Mouse (Mus musculus): ENCODE data around the gene Creb3l4. TPM values are rescaled to one million over a fixed set of nuclear protein-coding genes. Genes with fewer than 3 reads are reported as not detected.
A peak's percentile ranks its signal among the peaks of the same experiment; 100 is the strongest.

The Creb3l4 gene
- polyA plus RNA-seq, 1 experiment from 2014 or later, result 3.3 TPM

DNA sequence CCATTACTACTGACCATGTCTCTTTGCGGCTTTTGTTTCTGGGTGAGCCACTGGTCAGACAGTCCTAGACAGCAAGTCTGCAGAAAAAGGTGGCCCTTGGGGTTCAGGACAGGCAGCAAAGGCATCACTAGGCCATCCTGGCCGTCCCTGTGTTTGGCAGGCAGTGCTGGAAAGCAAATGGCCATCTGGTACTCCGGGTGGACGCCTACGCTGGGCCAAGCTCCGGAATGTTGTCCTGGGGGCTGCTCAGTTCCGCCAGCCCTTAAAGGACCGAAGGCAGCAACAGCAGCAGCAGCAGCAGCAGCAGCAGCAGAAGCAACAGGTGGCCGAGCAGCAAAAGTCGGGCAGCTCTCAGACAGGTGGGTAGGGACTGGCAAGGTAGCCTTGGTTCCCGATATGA is 32.0 kb upstream of the Creb3l4 start:
- Histone ChIP-seq H3K4me3 (no peak overlapping the region), H3K36me3 (peaks cover 93% of the 10 kb centered on the region), H3K9me3 (no peaks in the 10 kb centered on the region), H3K27me3 (no peaks in the 10 kb centered on the region), H3K4me1 (replicated peaks) (no peaks in the 10 kb centered on the region), H3K9ac (no peak overlapping the region), H3K4me2 (no peak overlapping the region), H3K27ac (replicated peaks) (no peak overlapping the region)
- 93% methylated on average over 11 of the region's 11 CpGs for WGBS
- no peak for ATAC-seq (ENCODE audit: low read depth)

DNA sequence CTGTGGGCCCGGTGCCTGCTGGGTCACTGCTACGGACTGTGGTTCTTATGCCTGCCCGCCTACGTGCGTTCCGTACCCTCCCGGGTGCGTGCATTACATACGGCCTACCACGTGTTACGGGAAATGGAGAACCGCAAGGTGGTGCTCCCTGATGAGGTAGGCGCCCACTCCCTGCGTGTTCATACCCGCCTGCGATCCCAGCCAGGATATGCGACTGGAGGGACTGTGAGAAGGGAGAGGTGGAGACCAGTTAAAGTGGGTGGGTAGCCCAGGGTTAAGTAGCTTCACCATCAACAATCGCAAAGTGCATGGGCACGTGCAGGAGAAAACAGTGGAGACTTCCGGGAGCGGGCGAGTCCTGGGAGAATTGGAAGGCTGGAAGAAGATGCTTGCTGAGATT is 30.5 kb upstream of the Creb3l4 start:
- Histone ChIP-seq H3K4me1 (replicated peaks) (no peaks in the 10 kb centered on the region), H3K27ac (replicated peaks) (no peak overlapping the region), H3K36me3 (peaks cover 85% of the 10 kb centered on the region), H3K4me3 (no peak overlapping the region), H3K9ac (no peak overlapping the region), H3K9me3 (no peaks in the 10 kb centered on the region), H3K27me3 (no peaks in the 10 kb centered on the region), H3K4me2 (no peak overlapping the region)
- ATAC-seq (ENCODE audit: low read depth), result no peak
- WGBS, result 93% methylated on average over 22 of the region's 22 CpGs

DNA sequence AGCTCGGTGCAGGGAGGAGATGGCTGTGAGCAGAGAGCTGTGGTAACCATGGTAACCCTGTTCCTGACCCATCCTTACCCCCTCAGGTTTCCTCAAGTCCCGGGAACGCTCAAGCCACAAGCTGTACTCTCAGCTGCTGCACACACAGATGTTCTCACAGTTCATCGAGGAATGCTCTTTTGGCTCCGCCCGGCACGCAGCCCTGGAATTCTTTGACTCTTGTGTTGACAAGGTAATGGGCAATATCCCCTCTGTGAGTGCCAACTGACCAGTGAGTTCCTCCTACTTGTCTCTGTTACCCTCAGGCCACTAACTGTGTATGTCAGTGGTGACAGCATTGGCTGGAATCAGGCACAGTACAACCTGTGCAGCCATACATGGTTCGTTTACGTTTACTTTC is 28.9 kb upstream of the Creb3l4 start:
- H3K4me1 ChIP-seq (replicated peaks), result no peaks in the 10 kb centered on the region
- H3K27me3 ChIP-seq, result no peaks in the 10 kb centered on the region
- H3K36me3 ChIP-seq, result peaks cover 73% of the 10 kb centered on the region
- no peak overlapping the region for H3K4me3 ChIP-seq
- H3K9ac ChIP-seq, result no peak overlapping the region
- no peak overlapping the region for H3K4me2 ChIP-seq
- no peak overlapping the region for H3K27ac ChIP-seq (replicated peaks)
- no peak for ATAC-seq (ENCODE audit: low read depth)
- H3K9me3 ChIP-seq, result no peaks in the 10 kb centered on the region
- 69% methylated on average over 9 of the region's 9 CpGs for WGBS

DNA sequence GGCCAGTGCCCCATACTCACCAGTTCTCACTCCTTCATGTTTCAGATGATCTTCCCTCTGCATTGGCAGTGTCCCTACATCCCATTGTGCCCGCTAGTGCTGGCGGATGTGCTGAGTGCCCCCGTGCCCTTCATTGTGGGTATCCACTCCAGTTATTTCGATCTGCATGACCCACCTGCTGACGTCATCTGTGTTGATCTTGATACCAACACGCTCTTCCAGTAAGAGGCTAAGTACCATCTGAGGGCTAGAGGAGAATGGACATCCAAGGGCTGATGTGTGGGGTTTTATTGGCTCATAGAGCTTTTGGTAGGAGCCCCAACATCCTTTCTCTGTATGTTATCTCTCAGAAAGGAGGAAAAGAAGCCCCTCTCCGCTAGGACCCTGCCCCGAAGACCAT is 27.5 kb upstream of the Creb3l4 start:
- Histone ChIP-seq H3K9ac (no peak overlapping the region), H3K4me1 (replicated peaks) (peaks cover 11% of the 10 kb centered on the region), H3K27ac (replicated peaks) (no peak overlapping the region), H3K4me3 (no peak overlapping the region), H3K4me2 (no peak overlapping the region), H3K36me3 (peaks cover 60% of the 10 kb centered on the region), H3K27me3 (no peaks in the 10 kb centered on the region), H3K9me3 (no peaks in the 10 kb centered on the region)
- 94% methylated on average over 8 of the region's 8 CpGs for WGBS
- ATAC-seq (ENCODE audit: low read depth), result no peak

DNA sequence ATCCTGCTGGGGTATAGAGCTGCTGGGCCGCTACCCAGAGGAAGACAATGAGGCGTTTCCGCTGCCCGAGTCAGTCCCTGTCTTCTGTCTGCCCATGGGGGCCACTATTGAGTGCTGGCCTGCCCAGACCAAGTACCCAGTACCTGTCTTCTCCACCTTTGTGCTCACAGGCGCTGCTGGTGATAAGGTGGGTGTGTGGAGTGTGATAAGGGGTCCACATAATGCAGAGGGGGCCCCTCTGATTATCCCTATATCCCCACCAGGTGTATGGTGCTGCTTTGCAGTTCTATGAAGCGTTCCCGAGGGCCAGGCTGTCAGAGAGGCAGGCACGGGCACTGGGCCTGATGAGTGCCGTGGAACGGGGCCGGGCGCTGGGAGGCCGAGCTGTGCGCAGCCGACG is 25.7 kb upstream of the Creb3l4 start:
- Histone ChIP-seq H3K36me3 (peaks cover 49% of the 10 kb centered on the region), H3K4me2 (no peak overlapping the region), H3K27me3 (no peaks in the 10 kb centered on the region), H3K9me3 (no peaks in the 10 kb centered on the region), H3K9ac (no peak overlapping the region), H3K4me1 (replicated peaks) (peaks cover 11% of the 10 kb centered on the region), H3K27ac (replicated peaks) (no peak overlapping the region), H3K4me3 (no peak overlapping the region)
- no peak for ATAC-seq (ENCODE audit: low read depth)
- WGBS, result 87% methylated on average over 16 of the region's 16 CpGs

DNA sequence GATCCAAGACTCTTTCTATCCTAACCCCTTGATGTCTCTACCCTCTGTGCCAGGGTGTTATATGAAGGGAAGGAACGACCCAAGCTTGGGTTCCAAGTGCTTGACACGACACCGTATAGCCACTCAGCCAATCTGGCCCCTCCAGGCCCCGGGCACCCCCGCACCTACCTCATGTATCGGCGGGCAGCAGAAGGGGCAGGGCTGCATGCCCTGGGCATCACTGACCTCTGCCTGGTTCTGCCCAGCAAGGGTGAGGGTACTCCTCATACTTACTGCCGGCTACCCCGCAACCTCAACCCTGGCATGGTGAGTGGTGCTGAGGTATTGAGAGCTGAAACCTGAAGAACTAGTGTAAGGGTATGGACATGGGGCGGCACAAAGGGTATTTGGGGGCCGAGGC is 24.9 kb upstream of the Creb3l4 start:
- WGBS, result 95% methylated on average over 11 of the region's 11 CpGs
- H3K9ac ChIP-seq, result no peak overlapping the region
- no peaks in the 10 kb centered on the region for H3K27me3 ChIP-seq
- ATAC-seq (ENCODE audit: low read depth), result no peak
- H3K36me3 ChIP-seq, result peaks cover 49% of the 10 kb centered on the region
- no peak overlapping the region for H3K27ac ChIP-seq (replicated peaks)
- H3K4me2 ChIP-seq, result no peak overlapping the region
- H3K4me1 ChIP-seq (replicated peaks), result peaks cover 11% of the 10 kb centered on the region
- no peaks in the 10 kb centered on the region for H3K9me3 ChIP-seq
- no peak overlapping the region for H3K4me3 ChIP-seq

DNA sequence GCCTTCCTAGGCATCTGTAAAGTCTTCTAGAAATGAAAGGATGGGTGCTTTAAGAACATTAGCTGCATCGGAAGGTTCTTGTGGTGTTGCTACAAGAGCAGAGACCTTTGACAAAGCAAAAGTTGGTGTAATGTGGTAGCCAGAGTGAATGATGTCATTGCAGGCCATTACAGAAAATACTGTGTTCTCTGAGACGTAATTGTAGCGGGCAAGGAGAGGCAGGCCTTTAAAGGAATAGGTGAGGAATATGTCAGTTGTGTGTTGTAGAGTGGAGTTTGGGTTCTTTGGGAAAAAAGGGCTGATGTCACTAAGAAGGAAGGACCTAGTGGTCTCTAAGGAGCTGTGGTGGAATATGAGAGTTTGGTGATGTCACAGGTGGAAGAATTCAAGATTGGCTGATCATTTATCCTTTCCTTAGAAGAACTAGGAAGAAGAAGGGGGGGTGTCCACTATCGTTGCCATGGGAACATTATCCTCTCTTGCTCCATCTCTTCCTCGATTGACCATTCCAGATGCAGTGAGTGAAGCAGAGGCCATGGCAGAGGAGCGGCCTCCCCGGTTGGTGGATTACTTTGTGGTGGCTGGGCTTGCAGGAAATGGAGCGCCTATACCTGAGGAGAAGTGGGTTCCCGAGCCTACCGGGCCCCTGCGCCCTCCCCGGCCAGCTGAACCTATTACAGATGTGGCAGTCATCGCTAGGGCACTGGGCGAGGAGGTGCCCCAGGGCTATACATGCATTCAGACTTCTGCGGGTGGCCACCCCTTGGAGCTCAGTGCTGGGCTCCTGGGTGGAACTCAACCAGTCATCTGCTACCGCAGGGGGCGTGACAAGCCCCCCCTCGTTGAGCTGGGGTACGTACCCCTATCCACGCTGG is 23.8 kb upstream of the Creb3l4 start:
- peaks cover 11% of the 10 kb centered on the region for H3K4me1 ChIP-seq (replicated peaks)
- 93% methylated on average over 20 of the region's 20 CpGs for WGBS
- 0 out of 2 replicates have a peak overlapping the region, but pooled peaks have one; percentile 93 for H3K9ac ChIP-seq
- no peaks in the 10 kb centered on the region for H3K27me3 ChIP-seq
- H3K27ac ChIP-seq (replicated peaks), result no peak overlapping the region; the same call in 1 of the 2 replicates
- 0 out of 2 replicates have a peak overlapping the region, but pooled peaks have one; percentile 82 for H3K4me3 ChIP-seq
- no peaks in the 10 kb centered on the region for H3K9me3 ChIP-seq
- peak overlapping the region; percentile 73; the same call in 1 of the 2 replicates for H3K4me2 ChIP-seq
- ATAC-seq (ENCODE audit: low read depth), result no peak
- H3K36me3 ChIP-seq, result peaks cover 49% of the 10 kb centered on the region

DNA sequence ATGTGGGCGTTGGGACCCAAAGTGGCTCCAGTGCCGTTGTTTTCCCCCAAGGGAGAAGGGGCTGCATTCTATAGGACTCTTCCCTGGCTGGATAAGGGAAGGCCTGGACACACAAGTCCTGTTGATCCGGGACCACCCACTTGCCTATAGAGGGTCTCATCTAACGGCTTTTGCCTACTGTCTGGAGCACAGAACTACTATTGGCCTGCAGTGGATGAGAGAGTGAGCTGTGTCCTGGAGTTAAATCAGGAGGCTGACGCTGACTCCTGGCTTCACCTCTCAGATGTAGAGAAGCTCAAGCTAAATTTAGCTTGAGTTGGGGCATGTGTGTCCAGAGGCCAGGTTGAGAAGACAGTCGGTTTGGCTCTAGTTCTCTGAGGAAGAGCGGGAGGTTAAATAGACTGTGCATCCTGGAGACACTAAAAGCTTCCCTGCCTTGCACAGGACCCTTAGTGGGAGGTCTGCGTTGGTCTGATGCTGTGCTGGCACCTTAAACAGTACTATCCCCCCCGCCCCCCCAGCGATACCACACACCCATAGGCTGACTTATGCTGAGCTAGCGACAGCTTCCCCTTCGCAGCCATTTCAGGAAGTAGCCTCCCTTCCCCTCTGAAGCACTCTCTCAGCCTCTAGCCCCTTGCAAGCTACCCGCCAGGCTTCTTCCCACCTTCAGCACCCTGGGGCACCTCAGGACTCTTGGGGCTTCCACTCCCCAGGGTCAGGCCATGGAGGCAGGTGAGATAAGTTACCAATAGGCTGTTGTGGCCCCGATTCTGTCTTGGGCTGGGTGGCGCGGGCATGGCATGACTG is 22.8 kb upstream of the Creb3l4 start:
- no peaks in the 10 kb centered on the region for H3K9me3 ChIP-seq
- peak overlapping the region; percentile 96 for H3K27ac ChIP-seq (replicated peaks)
- H3K9ac ChIP-seq, result peak overlapping the region; percentile 93
- ATAC-seq (ENCODE audit: low read depth), result peak; percentile 51
- WGBS, result 29% methylated on average over 16 of the region's 16 CpGs
- peak overlapping the region; percentile 73 for H3K4me2 ChIP-seq
- H3K36me3 ChIP-seq, result peaks cover 50% of the 10 kb centered on the region
- H3K4me3 ChIP-seq, result peak overlapping the region; percentile 82
- peaks cover 11% of the 10 kb centered on the region for H3K4me1 ChIP-seq (replicated peaks)
- no peaks in the 10 kb centered on the region for H3K27me3 ChIP-seq

DNA sequence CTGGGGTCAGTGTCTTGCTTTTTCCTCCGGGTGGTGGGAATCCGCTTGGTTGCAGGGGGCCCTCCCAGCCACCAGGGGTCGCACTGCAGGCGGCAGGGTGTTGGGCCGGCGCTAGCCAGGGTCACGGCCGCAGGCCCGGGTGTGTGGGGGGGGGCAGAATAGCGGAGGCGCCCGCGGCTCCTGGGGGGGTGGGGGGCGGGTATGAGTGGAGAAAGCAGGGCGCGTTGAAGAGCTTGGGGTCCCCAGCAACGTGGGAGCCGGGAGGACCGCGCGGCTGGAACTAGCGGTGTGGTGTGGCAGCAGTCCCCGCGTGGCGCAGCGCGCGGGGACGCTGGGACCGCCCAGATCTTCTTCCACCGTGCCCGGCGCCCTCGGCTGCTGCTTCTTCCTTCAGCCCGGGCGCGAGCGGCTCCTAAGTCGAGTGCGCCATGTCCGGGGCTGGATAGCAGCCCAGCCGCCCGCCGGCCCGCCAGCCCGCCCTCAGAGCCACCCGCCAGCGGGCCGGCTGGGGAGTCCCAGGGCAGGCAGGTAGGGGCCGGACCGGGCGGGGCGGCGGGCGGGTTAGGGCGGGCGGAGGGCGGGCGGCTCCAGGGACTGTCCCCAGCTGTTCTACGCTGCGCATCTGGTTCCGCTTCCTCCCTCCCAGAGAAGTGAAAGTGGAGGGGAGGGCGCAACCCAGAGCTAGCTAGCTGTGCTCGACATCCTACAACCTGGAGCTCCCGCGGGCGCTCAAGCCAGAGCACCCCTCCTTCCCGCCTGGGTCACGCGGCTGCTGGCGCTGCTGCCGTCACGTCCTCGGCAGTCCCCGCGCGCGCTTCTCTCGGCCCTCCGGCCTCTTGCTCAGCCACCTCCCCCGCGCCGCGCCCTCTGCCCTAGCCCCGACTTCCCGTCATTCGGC is 22.0 kb upstream of the Creb3l4 start, which contains the start of gene Dennd4b:
TSS of gene Dennd4b (plus strand) at position 152 of the 898 bp plus-strand sequence.
- Histone ChIP-seq H3K36me3 (peaks cover 50% of the 10 kb centered on the region), H3K4me2 (peak within 1 kb of the TSS; percentile 73), H3K27me3 (no peaks in the 10 kb centered on the region), H3K4me3 (peak within 1 kb of the TSS; percentile 82), H3K9me3 (no peaks in the 10 kb centered on the region), H3K27ac (replicated peaks) (peak within 1 kb of the TSS; percentile 96), H3K4me1 (replicated peaks) (peaks cover 11% of the 10 kb centered on the region), H3K9ac (peak within 1 kb of the TSS; percentile 93)
- under 1% methylated on average over 62 of the region's 87 CpGs for WGBS
- peak; percentile 87 for ATAC-seq (ENCODE audit: low read depth)

DNA sequence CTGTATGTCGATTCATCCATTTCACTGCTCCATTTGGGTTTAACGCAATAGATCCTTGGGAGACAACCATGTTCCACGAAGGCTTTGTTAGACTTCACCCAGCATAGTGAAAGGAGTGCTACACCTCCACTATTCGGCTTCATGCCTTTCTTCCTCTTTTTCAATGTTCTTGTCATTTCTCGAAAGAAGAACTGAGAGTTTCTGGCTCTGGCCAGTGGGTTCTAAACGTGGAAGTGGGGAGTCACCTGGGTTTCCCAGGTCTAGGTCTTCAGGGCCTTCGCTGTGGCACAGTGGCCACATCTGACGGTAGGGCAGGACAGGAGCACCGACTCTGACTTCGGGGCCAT is 21.3 kb upstream of the Creb3l4 start:
- Histone ChIP-seq H3K36me3 (peaks cover 55% of the 10 kb centered on the region), H3K27me3 (no peaks in the 10 kb centered on the region), H3K27ac (replicated peaks) (peak overlapping the region; percentile 96), H3K4me2 (peak overlapping the region; percentile 73), H3K4me1 (replicated peaks) (peaks cover 11% of the 10 kb centered on the region), H3K9ac (peak overlapping the region; percentile 93), H3K9me3 (no peaks in the 10 kb centered on the region), H3K4me3 (peak overlapping the region; percentile 82)
- ATAC-seq (ENCODE audit: low read depth), result no peak
- 34% methylated on average over 10 of the region's 10 CpGs for WGBS

DNA sequence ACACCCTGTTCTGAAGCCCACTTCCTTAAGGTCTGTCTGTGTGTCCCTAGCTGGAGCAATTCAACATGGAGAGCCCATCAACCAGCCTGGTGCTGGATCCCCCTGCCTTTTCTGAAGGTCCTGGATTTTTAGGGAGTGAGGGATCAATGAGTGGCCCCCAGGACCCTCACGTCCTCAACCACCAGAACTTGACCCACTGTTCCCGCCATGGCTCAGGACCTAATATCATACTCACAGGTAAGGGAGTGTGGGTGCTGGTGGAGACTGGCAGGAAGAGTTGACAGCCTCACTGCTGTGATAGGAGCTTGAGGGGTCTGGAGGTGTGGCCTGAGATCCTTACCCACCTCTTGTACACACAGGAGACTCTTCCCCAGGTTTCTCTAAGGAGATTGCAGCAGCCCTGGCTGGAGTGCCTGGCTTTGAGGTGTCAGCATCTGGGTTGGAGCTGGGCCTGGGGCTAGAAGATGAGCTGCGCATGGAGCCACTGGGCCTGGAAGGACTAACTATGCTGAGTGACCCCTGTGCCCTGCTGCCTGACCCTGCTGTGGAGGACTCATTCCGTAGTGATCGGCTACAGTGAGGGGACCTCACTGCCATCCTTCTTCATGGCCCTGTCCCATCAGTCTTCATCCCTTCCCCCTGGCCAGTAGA is 19.9 kb upstream of the Creb3l4 start:
- no peak for ATAC-seq (ENCODE audit: low read depth)
- peaks cover 11% of the 10 kb centered on the region for H3K4me1 ChIP-seq (replicated peaks)
- no peaks in the 10 kb centered on the region for H3K9me3 ChIP-seq
- 90% methylated on average over 5 of the region's 5 CpGs for WGBS
- no peak overlapping the region for H3K4me3 ChIP-seq
- H3K4me2 ChIP-seq, result no peak overlapping the region
- H3K9ac ChIP-seq, result no peak overlapping the region
- H3K27me3 ChIP-seq, result no peaks in the 10 kb centered on the region
- peaks cover 60% of the 10 kb centered on the region for H3K36me3 ChIP-seq
- no peak overlapping the region for H3K27ac ChIP-seq (replicated peaks)
